Mouse (Mus musculus) bone marrow macrophage, adult 2 months (primary cell): Measurements from ENCODE around the gene Slc22a18.

Source experiments
- CTCF ChIP-seq: IDR thresholded peaks from 2 replicates; pipeline ENCODE4 v1.5.1; 2012; ENCODE audit warnings: low read depth, mild to moderate bottlenecking, low read length, moderate library complexity
- POLR2A ChIP-seq: IDR thresholded peaks from 2 replicates; pipeline ENCODE4 v1.6.1; 2012; ENCODE audit warnings: mild to moderate bottlenecking, low read depth, low read length, borderline replicate concordance

DNA sequence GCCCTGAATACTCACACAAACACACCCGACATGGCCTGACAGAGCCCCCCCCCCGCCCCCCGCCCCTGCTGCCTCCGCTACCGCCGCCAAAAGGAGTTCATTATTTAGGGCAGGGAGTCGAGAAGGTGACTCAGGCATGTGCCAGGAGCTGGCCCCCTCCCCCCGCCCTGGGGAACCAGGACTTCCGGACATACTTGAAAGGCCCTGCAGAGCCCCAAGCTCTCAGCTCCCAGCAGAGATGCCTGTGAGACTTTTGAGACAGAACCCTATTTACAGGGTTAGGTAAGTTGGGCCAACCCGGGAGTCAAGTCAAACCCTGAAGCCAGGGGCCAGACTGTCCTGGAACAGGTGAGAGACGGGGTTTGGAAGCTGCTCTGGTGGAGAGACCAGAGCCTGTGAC, 11.6 kb upstream of the Slc22a18 start:
- TF ChIP-seq POLR2A (no peak), CTCF (no peak)
